Mouse (Mus musculus) C2C12 (cell line): ENCODE data around the gene Dad1. TPM values are rescaled to one million over a fixed set of nuclear protein-coding genes. Genes with fewer than 3 reads are reported as not detected.

Experiments used
- H3K27me3 ChIP-seq: one replicate; pipeline ENCODE4 v1.6.1; 2011; ENCODE audit not compliant: control insufficient read depth, insufficient read depth, insufficient read length
- H3K36me3 ChIP-seq: one replicate; pipeline ENCODE4 v1.6.1; 2011; ENCODE audit not compliant: control insufficient read depth, insufficient read depth
- H3K4me3 ChIP-seq: one replicate; pipeline ENCODE4 v1.5.1; 2011; ENCODE audit warnings: mild to moderate bottlenecking, control low read depth; ENCODE audit not compliant: poor library complexity, insufficient read depth, severe bottlenecking
- H3K79me2 ChIP-seq: one replicate; pipeline ENCODE4 v1.6.1; 2011; ENCODE audit not compliant: control insufficient read depth, insufficient read depth
- H3K79me3 ChIP-seq: one replicate; pipeline ENCODE4 v1.6.1; 2011; ENCODE audit warnings: low read depth, control low read depth
- H3ac ChIP-seq: one replicate; pipeline ENCODE3; 2011; ENCODE audit warnings: low read depth; ENCODE audit not compliant: control insufficient read depth, insufficient read length
- CEBPB ChIP-seq: IDR thresholded peaks from one replicate; pipeline ENCODE4 v1.6.1; 2011; ENCODE audit warnings: low read depth, mild to moderate bottlenecking, control low read depth, moderate library complexity
- CTCF ChIP-seq: IDR thresholded peaks from one replicate; pipeline ENCODE4 v1.5.1; 2011; ENCODE audit not compliant: control insufficient read depth, insufficient read depth, insufficient read length
- FOSL1 ChIP-seq: IDR thresholded peaks from one replicate; pipeline ENCODE4 v1.8.0; 2011; ENCODE audit warnings: mild to moderate bottlenecking, low read length; ENCODE audit not compliant: poor library complexity, insufficient read depth, severe bottlenecking
- MAX ChIP-seq: IDR thresholded peaks from one replicate; pipeline ENCODE4 v1.6.1; 2011; ENCODE audit warnings: mild to moderate bottlenecking, control low read depth
- MYOD1 ChIP-seq: IDR thresholded peaks from one replicate; pipeline ENCODE4 v1.6.1; 2011; ENCODE audit warnings: low read depth; ENCODE audit not compliant: control insufficient read depth, insufficient read length
- MYOG ChIP-seq: IDR thresholded peaks from one replicate; pipeline ENCODE4 v1.6.1; 2011; ENCODE audit not compliant: control insufficient read depth, insufficient read length; ENCODE audit errors: extremely low read depth
- USF1 ChIP-seq: IDR thresholded peaks from one replicate; pipeline ENCODE4 v1.6.1; 2011; ENCODE audit warnings: low read depth, mild to moderate bottlenecking, control low read depth, moderate library complexity
- long read RNA-seq, 2 experiments: library from polyadenylated mRNA; unstranded; transcript quantifications; one replicate each; pipeline ENCODE4 v2.0.0; 2019 to 2020
- polyA plus RNA-seq: library from polyadenylated mRNA; unstranded; fragments of >200 nt; fragmentation: generic; extraction: Trizol; gene quantifications from one replicate; pipeline ENCODE4 v1.2.1, GENCODE M21; 2012; ENCODE audit warnings: missing spikeins

Gene Dad1
- polyA plus RNA-seq, result 262 TPM
- long read RNA-seq, experiment 1, transcript Dad1-201 (3 exons, 878 nt), result major isoform, 268 of 273 reads
- long read RNA-seq, experiment 1, partial matches to known transcripts, result 4 of 273 reads
- long read RNA-seq, experiment 1, other reads (novel, unspliced or antisense), result 0 of 273 reads
- long read RNA-seq, experiment 2, transcript Dad1-201 (3 exons, 878 nt), result major isoform, 56 of 58 reads
- long read RNA-seq, experiment 2, partial matches to known transcripts, result 1 of 58 reads
- long read RNA-seq, experiment 2, other reads (novel, unspliced or antisense), result 1 of 58 reads

DNA sequence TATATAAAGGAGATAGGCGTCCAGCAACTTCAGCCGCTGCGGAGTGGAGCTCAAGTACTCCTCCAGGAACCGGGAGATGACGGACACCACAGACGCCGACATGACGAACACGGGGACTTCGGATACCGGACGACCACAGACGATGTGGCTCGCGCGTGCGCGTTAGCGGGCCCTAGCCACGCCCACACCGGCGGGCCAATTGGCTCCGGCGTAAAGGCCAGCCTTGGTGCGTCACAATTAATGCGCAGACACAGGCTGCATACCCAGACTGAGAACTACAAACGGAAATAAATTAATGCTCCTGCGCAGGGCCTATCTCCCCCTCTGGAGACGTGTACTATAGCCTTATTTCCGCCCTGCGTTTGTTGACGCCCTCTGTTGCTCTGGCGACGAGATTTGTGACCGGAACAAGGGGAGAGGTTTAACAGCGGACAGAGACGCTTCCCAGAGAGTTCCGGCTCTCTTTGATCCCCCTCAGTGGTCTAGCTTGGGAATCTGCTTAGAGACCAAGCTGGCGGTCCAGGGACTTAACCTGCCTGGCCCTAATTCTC lies at the start of gene Dad1, which contains the start of gene Abhd4:
TSS of gene Dad1 (minus strand) at position 364 of the 551 bp plus-strand sequence.
TSS of gene Abhd4 (plus strand) at position 448 of the 551 bp plus-strand sequence.
- Histone ChIP-seq H3K79me2 (peaks cover 48% of the 10 kb centered on the region), H3K36me3 (peaks cover 11% of the 10 kb centered on the region), H3ac (peak within 1 kb of the TSS; percentile 59), H3K4me3 (peak within 1 kb of the TSS; percentile 97), H3K27me3 (no peaks in the 10 kb centered on the region), H3K79me3 (peaks cover 33% of the 10 kb centered on the region)
- TF ChIP-seq MAX (no peak), MYOG (no peak), FOSL1 (no peak), CTCF (no peak), CEBPB (no peak), MYOD1 (no peak), USF1 (no peak)

DNA sequence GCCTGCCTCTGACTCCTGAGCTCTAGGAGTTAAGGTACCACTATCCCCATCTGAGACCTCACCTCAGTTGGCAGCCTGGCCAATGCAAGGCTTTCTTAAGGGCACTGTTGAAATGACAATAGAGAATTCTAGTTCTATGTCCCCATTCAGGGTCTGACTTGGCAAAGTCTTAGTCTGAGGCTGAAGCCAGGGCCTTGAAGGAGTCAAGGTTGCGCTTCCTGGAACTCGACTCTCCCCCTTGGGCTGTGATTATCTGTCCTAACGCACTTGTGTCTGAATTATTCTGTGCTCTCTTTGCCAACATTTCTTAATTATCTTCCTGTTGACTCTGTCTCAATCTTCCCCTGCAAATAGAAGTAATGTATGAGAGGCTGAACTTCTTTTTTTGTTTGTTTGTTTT lies 46.8 kb upstream of the Dad1 start:
- Histone ChIP-seq H3K36me3 (no peaks in the 10 kb centered on the region), H3K4me3 (no peak overlapping the region), H3ac (no peak overlapping the region), H3K79me3 (no peaks in the 10 kb centered on the region), H3K79me2 (no peaks in the 10 kb centered on the region), H3K27me3 (no peaks in the 10 kb centered on the region)
- TF ChIP-seq CTCF, result no peak

DNA sequence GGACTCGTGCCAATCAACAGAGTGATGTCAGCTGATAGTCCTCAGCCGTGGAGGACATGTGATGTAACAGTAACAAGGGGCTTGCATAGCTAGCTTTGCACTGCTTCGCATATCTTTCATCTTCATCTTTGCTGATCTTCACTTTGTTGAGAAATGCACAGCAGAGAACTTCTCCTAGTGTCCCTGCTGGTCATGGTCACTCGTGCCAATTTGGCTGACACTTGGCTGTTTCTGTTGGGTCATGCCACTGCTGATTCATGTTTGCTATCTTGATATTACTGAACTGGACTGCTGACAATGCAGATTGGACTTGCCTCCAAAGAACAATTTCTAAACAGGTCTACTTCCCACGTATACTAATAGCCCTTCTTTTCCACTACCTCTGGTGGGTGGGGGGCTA lies 46.2 kb upstream of the Dad1 start:
- Histone ChIP-seq H3K79me2 (no peaks in the 10 kb centered on the region), H3K4me3 (no peak overlapping the region), H3K36me3 (no peaks in the 10 kb centered on the region), H3K79me3 (no peaks in the 10 kb centered on the region), H3ac (no peak overlapping the region), H3K27me3 (no peaks in the 10 kb centered on the region)
- TF ChIP-seq CEBPB (no peak), CTCF (no peak), MAX (no peak), MYOG (no peak), FOSL1 (no peak), USF1 (no peak), MYOD1 (no peak)

DNA sequence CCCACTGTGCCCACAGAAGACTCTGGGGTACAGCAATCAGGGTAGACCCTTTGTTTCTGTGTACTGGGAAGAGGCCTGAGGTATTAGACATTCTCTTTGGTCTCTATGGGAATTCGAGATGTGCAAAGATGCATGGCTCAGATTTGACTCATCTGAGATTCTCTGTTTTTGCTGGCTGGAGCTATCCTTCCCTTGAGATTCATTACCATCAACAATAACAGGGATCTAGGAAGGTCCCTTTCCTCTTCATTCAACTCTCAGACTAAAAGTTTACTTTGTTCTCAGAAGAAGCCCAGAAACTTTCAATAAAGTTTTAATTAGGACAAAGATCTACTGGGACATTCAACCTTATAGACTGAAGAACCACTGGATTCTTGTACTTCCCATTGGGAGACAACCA lies 30.9 kb upstream of the Dad1 start, which contains the start of gene Olfr49:
TSS of gene Olfr49 (minus strand) at position 101 of the 400 bp plus-strand sequence.
- no peak within 1 kb of the TSS for H3K4me3 ChIP-seq
- H3K79me2 ChIP-seq, result no peaks in the 10 kb centered on the region
- peaks cover 6% of the 10 kb centered on the region for H3K27me3 ChIP-seq
- no peaks in the 10 kb centered on the region for H3K36me3 ChIP-seq
- H3ac ChIP-seq, result no peak within 1 kb of the TSS
- TF ChIP-seq MYOG, result no peak
- TF ChIP-seq CEBPB, result no peak
- TF ChIP-seq FOSL1, result no peak
- no peak for TF ChIP-seq CTCF
- TF ChIP-seq MYOD1, result no peak
- no peak for TF ChIP-seq USF1
- TF ChIP-seq MAX, result no peak
- H3K79me3 ChIP-seq, result no peaks in the 10 kb centered on the region

DNA sequence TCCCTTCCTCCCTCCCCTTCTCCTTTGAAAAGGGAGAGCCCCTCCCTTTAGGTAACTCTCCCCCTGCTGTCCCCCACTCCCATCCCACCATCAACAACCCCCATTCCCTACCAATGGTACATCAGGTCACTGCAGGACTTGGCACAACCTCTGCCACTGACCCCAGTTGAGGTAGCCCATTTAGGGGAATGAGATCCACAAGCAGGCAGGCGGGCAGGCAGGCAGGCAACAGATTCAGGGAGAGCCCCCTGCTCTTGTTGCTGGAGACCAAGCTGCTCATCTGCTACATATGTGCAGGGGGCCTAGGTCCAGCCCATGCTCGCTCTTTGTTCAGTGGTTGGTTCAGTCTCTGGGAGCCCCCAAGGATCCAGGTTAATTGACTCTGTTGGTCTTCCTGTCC lies 22.5 kb upstream of the Dad1 start:
- no peak for TF ChIP-seq FOSL1
- no peak for TF ChIP-seq MYOG
- no peak for TF ChIP-seq CTCF
- TF ChIP-seq USF1, result no peak
- TF ChIP-seq MAX, result no peak
- no peak for TF ChIP-seq CEBPB
- TF ChIP-seq MYOD1, result no peak
- H3K79me3 ChIP-seq, result no peaks in the 10 kb centered on the region
- no peaks in the 10 kb centered on the region for H3K79me2 ChIP-seq
- H3ac ChIP-seq, result no peak overlapping the region
- no peaks in the 10 kb centered on the region for H3K36me3 ChIP-seq
- no peak overlapping the region for H3K4me3 ChIP-seq
- peaks cover 8% of the 10 kb centered on the region for H3K27me3 ChIP-seq

DNA sequence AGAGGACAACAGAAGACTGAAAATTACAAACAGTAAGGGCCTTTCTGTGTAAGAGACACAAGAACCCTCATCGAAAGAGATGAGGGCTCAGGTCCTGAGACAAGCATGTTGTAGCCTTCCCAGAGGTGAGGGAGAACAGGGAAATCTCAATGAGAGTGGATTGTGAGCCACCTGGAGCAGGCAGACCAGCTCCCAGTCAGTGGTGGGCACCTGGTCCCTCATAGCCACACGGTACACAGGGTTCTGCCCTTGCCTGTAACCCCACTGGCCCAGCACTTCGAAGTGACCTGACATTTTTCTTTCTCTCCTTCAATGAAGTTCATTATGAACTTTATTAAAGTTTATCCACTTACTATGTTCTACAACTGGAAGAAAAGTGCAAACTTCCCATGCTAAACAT lies 18.8 kb upstream of the Dad1 start:
- no peaks in the 10 kb centered on the region for H3K79me3 ChIP-seq
- no peak overlapping the region for H3K4me3 ChIP-seq
- no peaks in the 10 kb centered on the region for H3K79me2 ChIP-seq
- H3ac ChIP-seq, result no peak overlapping the region
- H3K27me3 ChIP-seq, result peaks cover 8% of the 10 kb centered on the region
- TF ChIP-seq CTCF (no peak), CEBPB (no peak), USF1 (no peak), FOSL1 (no peak), MAX (no peak), MYOD1 (no peak), MYOG (no peak)
- H3K36me3 ChIP-seq, result no peaks in the 10 kb centered on the region
